Comparison of ENCODE assay signal across 8 mouse cellular contexts in the genomic region with DNA sequence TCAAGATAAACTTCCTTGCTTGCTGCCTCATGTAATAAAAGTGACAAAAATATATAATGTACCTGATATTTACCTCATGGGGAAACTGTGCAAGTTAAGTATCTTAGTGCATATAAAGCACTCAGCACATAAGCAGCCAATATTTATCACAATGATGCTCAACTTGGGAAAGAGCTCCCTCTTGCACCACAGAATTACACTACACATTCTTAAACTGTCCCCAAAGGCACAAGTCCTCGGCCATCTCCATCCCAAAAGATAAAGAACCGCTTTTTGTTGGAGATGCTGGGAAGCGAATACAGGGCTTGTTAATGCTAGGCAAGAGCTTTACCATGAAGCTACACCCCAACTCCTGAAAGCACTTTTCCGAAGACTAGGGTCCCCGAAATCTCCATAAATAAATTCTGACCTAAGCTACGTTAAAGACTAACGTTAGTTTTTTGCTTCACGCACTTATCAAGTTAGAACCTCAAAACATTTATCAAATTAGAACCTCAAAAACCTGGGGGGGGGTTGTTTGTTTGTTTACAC. TPM values are rescaled to one million over a fixed set of nuclear protein-coding genes. Genes with fewer than 3 reads are reported as not detected.
A peak's percentile ranks its signal among the peaks of the same experiment; 100 is the strongest.
DNase-seq lines count a peak whose midpoint lies in the region; ATAC-seq and TF ChIP-seq lines count a peak whose summit lies in the region.

No protein-coding gene starts in this region.

- no peak for TF ChIP-seq CTCF in E14TG2a.4 (conservative IDR thresholded peaks at IDR 0.05; ENCODE audit: low read length)
- TF ChIP-seq CTCF in embryonic fibroblast, embryonic 13.5 days (IDR thresholded peaks at IDR 0.05; ENCODE audit: borderline replicate concordance, insufficient read depth, low read length): no peak

- H3K9ac ChIP-seq in intestine, embryonic 14.5 days (ENCODE audit: low read length): peak overlapping the region; percentile 82
- peak overlapping the region; percentile 99 for H3K9ac ChIP-seq in midbrain, embryonic 16.5 days (ENCODE audit: low read depth, low read length)

- no peak for TF ChIP-seq POLR2A in embryonic fibroblast, embryonic 13.5 days (IDR thresholded peaks at IDR 0.05; ENCODE audit: low read depth, low read length)

- peaks cover 19% of the 10 kb centered on the region for H3K36me3 ChIP-seq in E14TG2a.4 (ENCODE audit: insufficient read depth, low read length)
- peaks cover 15% of the 10 kb centered on the region for H3K36me3 ChIP-seq in intestine, embryonic 14.5 days (ENCODE audit: control insufficient read depth, insufficient read depth, low read length)
- H3K36me3 ChIP-seq in midbrain, embryonic 16.5 days (ENCODE audit: control insufficient read depth, insufficient read depth, low read length): no peaks in the 10 kb centered on the region; the same call in 1 of the 2 replicates

- no peaks in the 10 kb centered on the region for H3K9me3 ChIP-seq in E14TG2a.4 (ENCODE audit: low read length)
- H3K9me3 ChIP-seq in intestine, embryonic 14.5 days (ENCODE audit: control insufficient read depth, low read length): no peaks in the 10 kb centered on the region
- no peaks in the 10 kb centered on the region for H3K9me3 ChIP-seq in midbrain, embryonic 16.5 days (replicated peaks; ENCODE audit: control insufficient read depth, low read length, poor library complexity, severe bottlenecking)

- no peak for ATAC-seq in intestine, embryonic 14.5 days (replicated peaks; ENCODE audit: low FRiP score, low TSS enrichment, low read depth)
- no peak for ATAC-seq in midbrain, embryonic 16.5 days

- DNase-seq in heart, adult 11 months: peak; percentile 80
- no peak for DNase-seq in heart, postnatal 14 days
- DNase-seq in intestine, embryonic 14.5 days (ENCODE audit: low spot score): no peak
- DNase-seq in urinary bladder, postnatal 4 days (ENCODE audit: low spot score in 2 of 2): no peak
- DNase-seq in ovary, postnatal 14 days (ENCODE audit: low spot score): no peak

- 2% methylated on average over 8 of the region's 8 CpGs for WGBS in intestine, embryonic 14.5 days
- 2% methylated on average over 8 of the region's 8 CpGs for WGBS in midbrain, embryonic 16.5 days

- H3K27me3 ChIP-seq in E14TG2a.4 (ENCODE audit: insufficient read depth, low read length): peaks cover 18% of the 10 kb centered on the region
- H3K27me3 ChIP-seq in intestine, embryonic 14.5 days (replicated peaks; ENCODE audit: control insufficient read depth, insufficient read depth, low read length): no peaks in the 10 kb centered on the region
- H3K27me3 ChIP-seq in midbrain, embryonic 16.5 days (ENCODE audit: control insufficient read depth, insufficient read depth, low read depth, low read length): no peaks in the 10 kb centered on the region

- peaks cover 56% of the 10 kb centered on the region for H3K4me1 ChIP-seq in E14TG2a.4 (replicated peaks; ENCODE audit: low read depth, low read length)
- peaks cover 2% of the 10 kb centered on the region for H3K4me1 ChIP-seq in embryonic fibroblast, embryonic 13.5 days (ENCODE audit: control insufficient read depth, insufficient read depth, low read length)
- H3K4me1 ChIP-seq in intestine, embryonic 14.5 days (replicated peaks; ENCODE audit: control insufficient read depth, insufficient read depth, low read length): peaks cover 29% of the 10 kb centered on the region
- H3K4me1 ChIP-seq in midbrain, embryonic 16.5 days (ENCODE audit: control insufficient read depth, insufficient read depth, low read length): peaks cover 32% of the 10 kb centered on the region

- H3K27ac ChIP-seq in embryonic fibroblast, embryonic 13.5 days (ENCODE audit: insufficient read depth, low read length): peak overlapping the region; percentile 18; the same call in 1 of the 2 replicates
- H3K27ac ChIP-seq in intestine, embryonic 14.5 days (ENCODE audit: low read depth): peak overlapping the region; percentile 98; the same call in 1 of the 2 replicates
- H3K27ac ChIP-seq in midbrain, embryonic 16.5 days (ENCODE audit: low read length): peak overlapping the region; percentile 93

- H3K4me2 ChIP-seq in intestine, embryonic 14.5 days (ENCODE audit: low read length): peak overlapping the region; percentile 67
- peak overlapping the region; percentile 97 for H3K4me2 ChIP-seq in midbrain, embryonic 16.5 days (ENCODE audit: low read length)

- intact Hi-C loops in heart, postnatal 14 days (cut with DNase I): no loop called here

- H3K4me3 ChIP-seq in E14TG2a.4 (replicated peaks; ENCODE audit: low read length): peak overlapping the region; percentile 94
- H3K4me3 ChIP-seq in embryonic fibroblast, embryonic 13.5 days (ENCODE audit: insufficient read depth, low read length): peak overlapping the region; percentile 94
- H3K4me3 ChIP-seq in intestine, embryonic 14.5 days (ENCODE audit: low read depth, low read length): peak overlapping the region; percentile 66
- peak overlapping the region; percentile 99 for H3K4me3 ChIP-seq in midbrain, embryonic 16.5 days (ENCODE audit: low read depth, low read length)

RNA-seq across cellular contexts. Expression of a gene that starts 0.7 kb away (rescaled TPM):
- 1,000 to 10,000 TPM; 1,830 to 1,899 TPM for total RNA-seq in heart, postnatal 14 days (2021)
- polyA plus RNA-seq in embryonic fibroblast, embryonic 13.5 days (2011; ENCODE audit: insufficient read length, low read depth, missing spikeins): 360 and 404 TPM in 2 replicates
- polyA plus RNA-seq in intestine, embryonic 14.5 days (2014; fragmentation: Nextera tagmentation; extraction: Ambion mirVana): 595 and 617 TPM in 2 replicates
- polyA plus RNA-seq in midbrain, embryonic 16.5 days (2015; fragmentation: Nextera tagmentation; extraction: Ambion mirVana): 367 and 376 TPM in 2 replicates

RNA-seq across cellular contexts. Expression of a gene that starts 0.9 kb away (rescaled TPM):
- 10 to 100 TPM; 30.7 to 31.5 TPM for total RNA-seq in heart, postnatal 14 days (2021)
- 71.6 and 81.9 TPM in 2 replicates for polyA plus RNA-seq in embryonic fibroblast, embryonic 13.5 days (2011; ENCODE audit: insufficient read length, low read depth, missing spikeins)
- 73.4 and 78.9 TPM in 2 replicates for polyA plus RNA-seq in intestine, embryonic 14.5 days (2014; fragmentation: Nextera tagmentation; extraction: Ambion mirVana)
- 73.7 and 74.6 TPM in 2 replicates for polyA plus RNA-seq in midbrain, embryonic 16.5 days (2015; fragmentation: Nextera tagmentation; extraction: Ambion mirVana)

RNA-seq across cellular contexts. Expression of a gene that starts 20.5 kb away (rescaled TPM):
- 10 to 100 TPM; 24.4 to 25.6 TPM for total RNA-seq in heart, postnatal 14 days (2021)
- polyA plus RNA-seq in embryonic fibroblast, embryonic 13.5 days (2011; ENCODE audit: insufficient read length, low read depth, missing spikeins): 13.0 and 17.6 TPM in 2 replicates
- polyA plus RNA-seq in intestine, embryonic 14.5 days (2014; fragmentation: Nextera tagmentation; extraction: Ambion mirVana): 21.6 and 22.4 TPM in 2 replicates
- 9.9 and 11.3 TPM in 2 replicates for polyA plus RNA-seq in midbrain, embryonic 16.5 days (2015; fragmentation: Nextera tagmentation; extraction: Ambion mirVana)

RNA-seq across cellular contexts. Expression of a gene that starts 49.3 kb away (rescaled TPM):
- total RNA-seq in heart, postnatal 14 days (2021): 1 to 10 TPM in 1 of 2 experiments, under 1 TPM in 1; 0.81 to 1.5 TPM
- 7.6 and 12.9 TPM in 2 replicates for polyA plus RNA-seq in embryonic fibroblast, embryonic 13.5 days (2011; ENCODE audit: insufficient read length, low read depth, missing spikeins)
- polyA plus RNA-seq in intestine, embryonic 14.5 days (2014; fragmentation: Nextera tagmentation; extraction: Ambion mirVana): 33.0 and 36.5 TPM in 2 replicates
- polyA plus RNA-seq in midbrain, embryonic 16.5 days (2015; fragmentation: Nextera tagmentation; extraction: Ambion mirVana): 4.6 and 6.1 TPM in 2 replicates

RNA-seq across cellular contexts. Expression of a gene that starts 49.4 kb away (rescaled TPM):
- total RNA-seq in heart, postnatal 14 days (2021): 10 to 100 TPM; 69.3 to 74.1 TPM
- 49.5 and 54.4 TPM in 2 replicates for polyA plus RNA-seq in embryonic fibroblast, embryonic 13.5 days (2011; ENCODE audit: insufficient read length, low read depth, missing spikeins)
- 53.7 and 57.4 TPM in 2 replicates for polyA plus RNA-seq in intestine, embryonic 14.5 days (2014; fragmentation: Nextera tagmentation; extraction: Ambion mirVana)
- 63.1 and 68.8 TPM in 2 replicates for polyA plus RNA-seq in midbrain, embryonic 16.5 days (2015; fragmentation: Nextera tagmentation; extraction: Ambion mirVana)

Comparison
In these comparisons a context has a peak if more than half of its experiments do, and no peak if none do; other contexts are left out.
1. H3K27ac ChIP-seq: peak in every context shown above with its lines; median percentile 98 in intestine, embryonic 14.5 days; 93 in midbrain, embryonic 16.5 days; 18 in embryonic fibroblast, embryonic 13.5 days.